Mouse (Mus musculus): ENCODE measurements at regions not wholly inside any gene's neighbourhood (a gene's known extent, or its start where the extent isn't known, plus 50 kb on each side); places are given as distances from the start of the nearest gene placed in this dataset.

GRCm38 (mm10) chr16:12880011-12880410 is 229.5 kb upstream of the Ercc4 start:
- WGBS: 73% methylated on average over 8 of the region's 8 CpGs
- TF ChIP-seq EP300 (optimal IDR thresholded peaks at IDR 0.05) (no peak), CTCF (IDR thresholded peaks at IDR 0.05; ENCODE audit: low read depth) (no peak)
- Histone ChIP-seq H3K4me1 (replicated peaks; ENCODE audit: control insufficient read depth, insufficient read depth) (no peaks in the 10 kb centered on the region), H3K4me2 (replicated peaks; ENCODE audit: low read depth) (no peak overlapping the region), H3K27me3 (ENCODE audit: control insufficient read depth, insufficient read depth, low read length) (no peaks in the 10 kb centered on the region), H3K27ac (replicated peaks) (no peak overlapping the region), H3K36me3 (ENCODE audit: control insufficient read depth, insufficient read depth, low read length) (no peaks in the 10 kb centered on the region), H3K9me3 (ENCODE audit: control insufficient read depth, low read length) (no peaks in the 10 kb centered on the region), H3K4me3 (ENCODE audit: low read depth, low read length) (no peak overlapping the region), H3K9ac (ENCODE audit: low read length) (no peak overlapping the region)
- no peak for DNase-seq (ENCODE audit: low spot score)
- no peak for ATAC-seq (ENCODE audit: low FRiP score, low TSS enrichment)

- Histone ChIP-seq H3K27ac (replicated peaks) (no peak overlapping the region), H3K4me2 (replicated peaks; ENCODE audit: low read depth) (no peak overlapping the region), H3K9me3 (ENCODE audit: control insufficient read depth, low read length) (no peaks in the 10 kb centered on the region), H3K27me3 (ENCODE audit: control insufficient read depth, insufficient read depth, low read length) (no peaks in the 10 kb centered on the region), H3K4me1 (replicated peaks; ENCODE audit: control insufficient read depth, insufficient read depth) (no peaks in the 10 kb centered on the region), H3K4me3 (ENCODE audit: low read depth, low read length) (no peak overlapping the region), H3K36me3 (ENCODE audit: control insufficient read depth, insufficient read depth, low read length) (no peaks in the 10 kb centered on the region), H3K9ac (ENCODE audit: low read length) (no peak overlapping the region)
- ATAC-seq (ENCODE audit: low FRiP score, low TSS enrichment): no peak
- TF ChIP-seq EP300 (optimal IDR thresholded peaks at IDR 0.05): no peak
- DNase-seq (ENCODE audit: low spot score): no peak
- WGBS: 86% methylated on average over 7 of the region's 7 CpGs
Observed at GRCm38 (mm10) chr16:12880481-12880880, 229.0 kb upstream of the Ercc4 start.

DNA sequence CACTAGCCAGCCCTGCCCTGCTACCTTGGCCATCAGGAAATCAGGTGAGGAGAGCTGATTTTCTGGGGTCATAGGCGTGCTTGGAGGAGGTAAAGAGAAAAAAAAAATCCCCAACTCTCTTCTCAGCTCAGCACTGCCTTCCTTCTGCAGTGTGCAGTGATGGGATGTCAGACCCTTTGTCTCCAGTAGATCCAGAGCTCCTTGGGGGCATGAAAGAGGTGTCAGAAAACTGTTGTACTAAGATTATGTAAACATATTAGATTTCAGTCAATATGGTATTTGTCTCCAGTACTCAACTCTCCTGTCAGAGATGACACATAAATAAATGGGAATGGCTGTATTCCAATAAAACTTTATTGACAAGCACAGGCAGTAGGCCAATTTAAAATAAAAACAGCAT is 226.8 kb upstream of the Ercc4 start:
- no peak for ATAC-seq (ENCODE audit: low FRiP score, low TSS enrichment)
- 41% methylated on average over 1 of the region's 1 CpGs for WGBS
- H3K27me3 ChIP-seq (ENCODE audit: control insufficient read depth, insufficient read depth, low read length): no peaks in the 10 kb centered on the region
- no peaks in the 10 kb centered on the region for H3K9me3 ChIP-seq (ENCODE audit: control insufficient read depth, low read length)
- no peak for DNase-seq (ENCODE audit: low spot score)
- no peak overlapping the region for H3K9ac ChIP-seq (ENCODE audit: low read length)
- no peaks in the 10 kb centered on the region for H3K36me3 ChIP-seq (ENCODE audit: control insufficient read depth, insufficient read depth, low read length)
- H3K4me2 ChIP-seq (replicated peaks; ENCODE audit: low read depth): no peak overlapping the region
- H3K4me3 ChIP-seq (ENCODE audit: low read depth, low read length): no peak overlapping the region
- TF ChIP-seq EP300 (optimal IDR thresholded peaks at IDR 0.05) (no peak), CTCF (IDR thresholded peaks at IDR 0.05; ENCODE audit: low read depth) (no peak)
- H3K4me1 ChIP-seq (replicated peaks; ENCODE audit: control insufficient read depth, insufficient read depth): no peaks in the 10 kb centered on the region
- H3K27ac ChIP-seq (replicated peaks): no peak overlapping the region

- 19% methylated on average over 3 of the region's 3 CpGs for WGBS
- no peak overlapping the region for H3K4me3 ChIP-seq (ENCODE audit: low read depth, low read length)
- H3K4me1 ChIP-seq (replicated peaks; ENCODE audit: control insufficient read depth, insufficient read depth): no peaks in the 10 kb centered on the region
- DNase-seq (ENCODE audit: low spot score) (no peak), ATAC-seq (ENCODE audit: low FRiP score, low TSS enrichment) (no peak)
- TF ChIP-seq CTCF (IDR thresholded peaks at IDR 0.05; ENCODE audit: low read depth): no peak
- TF ChIP-seq EP300 (optimal IDR thresholded peaks at IDR 0.05): no peak
- H3K27ac ChIP-seq (replicated peaks): no peak overlapping the region
- H3K4me2 ChIP-seq (replicated peaks; ENCODE audit: low read depth): no peak overlapping the region
- H3K9me3 ChIP-seq (ENCODE audit: control insufficient read depth, low read length): no peaks in the 10 kb centered on the region
- no peaks in the 10 kb centered on the region for H3K36me3 ChIP-seq (ENCODE audit: control insufficient read depth, insufficient read depth, low read length)
- H3K9ac ChIP-seq (ENCODE audit: low read length): no peak overlapping the region
- H3K27me3 ChIP-seq (ENCODE audit: control insufficient read depth, insufficient read depth, low read length): no peaks in the 10 kb centered on the region
Observed at GRCm38 (mm10) chr16:12884556-12884955, 224.9 kb upstream of the Ercc4 start.

GRCm38 (mm10) chr16:12886127-12886526 is 223.4 kb upstream of the Ercc4 start:
- Histone ChIP-seq H3K4me2 (replicated peaks; ENCODE audit: low read depth) (no peak overlapping the region), H3K27me3 (ENCODE audit: control insufficient read depth, insufficient read depth, low read length) (no peaks in the 10 kb centered on the region), H3K4me1 (replicated peaks; ENCODE audit: control insufficient read depth, insufficient read depth) (no peaks in the 10 kb centered on the region), H3K9ac (ENCODE audit: low read length) (no peak overlapping the region), H3K27ac (replicated peaks) (no peak overlapping the region), H3K36me3 (ENCODE audit: control insufficient read depth, insufficient read depth, low read length) (no peaks in the 10 kb centered on the region), H3K9me3 (ENCODE audit: control insufficient read depth, low read length) (no peaks in the 10 kb centered on the region), H3K4me3 (ENCODE audit: low read depth, low read length) (no peak overlapping the region)
- WGBS: 47% methylated on average over 1 of the region's 1 CpGs
- ATAC-seq (ENCODE audit: low FRiP score, low TSS enrichment): no peak
- no peak for TF ChIP-seq EP300 (optimal IDR thresholded peaks at IDR 0.05)
- no peak for TF ChIP-seq CTCF (IDR thresholded peaks at IDR 0.05; ENCODE audit: low read depth)
- DNase-seq (ENCODE audit: low spot score): no peak

- 51% methylated on average over 2 of the region's 2 CpGs for WGBS
- DNase-seq (ENCODE audit: low spot score): no peak
- no peaks in the 10 kb centered on the region for H3K4me1 ChIP-seq (replicated peaks; ENCODE audit: control insufficient read depth, insufficient read depth)
- H3K27me3 ChIP-seq (ENCODE audit: control insufficient read depth, insufficient read depth, low read length): no peaks in the 10 kb centered on the region
- H3K9ac ChIP-seq (ENCODE audit: low read length): no peak overlapping the region
- no peak for ATAC-seq (ENCODE audit: low FRiP score, low TSS enrichment)
- no peak for TF ChIP-seq EP300 (optimal IDR thresholded peaks at IDR 0.05)
- TF ChIP-seq CTCF (IDR thresholded peaks at IDR 0.05; ENCODE audit: low read depth): no peak
- no peaks in the 10 kb centered on the region for H3K36me3 ChIP-seq (ENCODE audit: control insufficient read depth, insufficient read depth, low read length)
- no peaks in the 10 kb centered on the region for H3K9me3 ChIP-seq (ENCODE audit: control insufficient read depth, low read length)
- H3K4me3 ChIP-seq (ENCODE audit: low read depth, low read length): no peak overlapping the region
- no peak overlapping the region for H3K4me2 ChIP-seq (replicated peaks; ENCODE audit: low read depth)
- H3K27ac ChIP-seq (replicated peaks): no peak overlapping the region
Observed at GRCm38 (mm10) chr16:12887381-12887780, 222.1 kb upstream of the Ercc4 start.
